Mouse (Mus musculus) embryonic fibroblast, embryonic 13.5 days (primary cell): ENCODE data around the gene Glp1r.

Experiments used
- CTCF ChIP-seq: IDR thresholded peaks from 2 replicates; pipeline ENCODE4 v1.5.1; 2011; ENCODE audit warnings: mild to moderate bottlenecking, control low read depth, low read length, moderate library complexity, borderline replicate concordance; ENCODE audit not compliant: insufficient read depth
- POLR2A ChIP-seq: IDR thresholded peaks from 2 replicates; pipeline ENCODE4 v1.6.1; 2011; ENCODE audit warnings: low read depth, mild to moderate bottlenecking, control low read depth, low read length, moderate library complexity

- no peak for TF ChIP-seq CTCF
- TF ChIP-seq POLR2A: no peak
Observed at GRCm38 (mm10) chr17:30938554-30938953, 36.9 kb downstream of the Glp1r start.
